Mouse (Mus musculus) intestine, embryonic 14.5 days (tissue): ENCODE measurements around the gene Vps45. TPM values are rescaled to one million over a fixed set of nuclear protein-coding genes. Genes with fewer than 3 reads are reported as not detected.
"Not testable (repeated sequence)": the region's sequence is repeated elsewhere in the genome, so short reads cannot be mapped to it uniquely, and the experiment has no call there.

Experiments
- ATAC-seq: fragments of 200-750 bp; cut with Nextera tagmentation; replicated peaks from 2 replicates; pipeline ENCODE4 v1.8.0; 2017; ENCODE audit warnings: low read depth, moderate number of reproducible peaks, moderate TSS enrichment, moderate library complexity; ENCODE audit not compliant: low FRiP score, low TSS enrichment
- DNase-seq: peaks from one replicate; pipeline ENCODE4 v3.0.0-alpha.2; 2018; ENCODE audit warnings: low spot score
- H3K27ac ChIP-seq: fragments of 300-500 bp; sonication (generic); 2 replicates; pipeline ENCODE4 v1.5.1; 2014; ENCODE audit warnings: low read depth, mild to moderate bottlenecking, control low read depth
- H3K27me3 ChIP-seq: fragments of 300-500 bp; sonication (generic); replicated peaks from 2 replicates; pipeline ENCODE4 v1.6.1; 2014; ENCODE audit warnings: low read length, control low read depth; ENCODE audit not compliant: control insufficient read depth, insufficient read depth
- H3K36me3 ChIP-seq: fragments of 300-500 bp; sonication (generic); 2 replicates; pipeline ENCODE4 v1.6.1; 2014; ENCODE audit warnings: low read length, control low read depth; ENCODE audit not compliant: control insufficient read depth, insufficient read depth
- H3K4me1 ChIP-seq: fragments of 300-500 bp; sonication (generic); replicated peaks from 2 replicates; pipeline ENCODE4 v1.6.1; 2014; ENCODE audit warnings: low read length, control low read depth, mixed read lengths; ENCODE audit not compliant: control insufficient read depth, insufficient read depth
- H3K4me2 ChIP-seq: fragments of 300-500 bp; sonication (generic); 2 replicates; pipeline ENCODE4 v1.6.1; 2014; ENCODE audit warnings: low read length
- H3K4me3 ChIP-seq: fragments of 300-500 bp; sonication (generic); 2 replicates; pipeline ENCODE4 v1.5.1; 2014; ENCODE audit warnings: low read depth, low read length, control low read depth, mixed read lengths
- H3K9ac ChIP-seq: fragments of 300-500 bp; sonication (generic); 2 replicates; pipeline ENCODE4 v1.6.1; 2014; ENCODE audit warnings: mild to moderate bottlenecking, low read length
- H3K9me3 ChIP-seq: fragments of 300-500 bp; sonication (generic); 2 replicates; pipeline ENCODE4 v1.6.1; 2016; ENCODE audit warnings: low read length, control low read depth; ENCODE audit not compliant: control insufficient read depth
- WGBS: fragments of 180-500 bp; shearing (Covaris S2); extraction: QIAGEN DNeasy Blood & Tissue Kit; methylation state at CpG from one replicate; pipeline ENCODE4 v1.1.7; 2014; 5-methylcytosine and 5-hydroxymethylcytosine counted together
- polyA plus RNA-seq: library from polyadenylated mRNA; unstranded; fragments of >200 nt; fragmentation: Nextera tagmentation; extraction: Ambion mirVana; gene quantifications from 2 replicates; pipeline ENCODE4 v1.2.1, GENCODE M21; 2014

The Vps45 gene
- polyA plus RNA-seq, 1 experiment from 2014 or later = 20.6 TPM

DNA sequence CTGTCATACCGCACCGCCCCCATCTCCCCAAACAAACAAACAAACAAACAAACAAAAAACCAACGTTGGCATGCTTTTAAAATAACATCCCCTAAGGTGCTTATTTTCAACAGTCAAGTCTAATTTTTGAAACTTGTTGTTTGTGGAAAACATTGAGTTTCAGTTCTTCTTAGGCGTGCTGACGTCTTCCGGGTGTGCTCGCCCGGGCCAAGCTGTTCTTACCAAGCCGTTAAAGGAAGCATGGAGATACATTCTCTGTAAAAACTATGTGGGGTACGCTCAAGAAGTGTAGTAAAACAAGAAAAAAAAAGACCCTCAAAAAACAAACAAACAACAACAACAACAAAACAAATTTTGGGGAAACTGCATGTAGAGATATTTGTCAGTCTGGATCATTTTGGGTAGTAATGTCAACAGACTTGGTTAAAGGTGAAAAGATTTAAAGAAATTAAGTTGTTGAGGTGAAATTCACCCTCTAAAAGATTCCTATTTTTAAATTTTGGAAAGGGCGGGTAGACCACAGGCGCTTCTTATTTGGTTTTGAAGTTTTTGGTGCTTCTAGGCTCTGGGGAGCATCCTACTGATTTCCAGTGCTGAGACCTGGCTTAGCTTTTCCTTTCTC lies 85.9 kb downstream of the Vps45 start:
- peak overlapping the region; percentile 26 for H3K4me3 ChIP-seq
- no peaks in the 10 kb centered on the region for H3K36me3 ChIP-seq
- ATAC-seq = no peak
- H3K9me3 ChIP-seq = no peaks in the 10 kb centered on the region
- H3K9ac ChIP-seq = peak overlapping the region; percentile 48
- peaks cover 8% of the 10 kb centered on the region; the same call in 1 of the 2 replicates for H3K4me1 ChIP-seq
- DNase-seq = no peak
- H3K4me2 ChIP-seq = peak overlapping the region; percentile 68
- WGBS = 78% methylated on average over 12 of the region's 12 CpGs
- peak overlapping the region; percentile 51; the same call in 1 of the 2 replicates for H3K27ac ChIP-seq
- peaks cover 16% of the 10 kb centered on the region for H3K27me3 ChIP-seq

- H3K4me3 ChIP-seq, H3K9me3 ChIP-seq, H3K36me3 ChIP-seq, H3K27ac ChIP-seq, H3K4me2 ChIP-seq, H3K4me1 ChIP-seq, ATAC-seq, H3K9ac ChIP-seq, DNase-seq: not testable (repeated sequence)
- H3K27me3 ChIP-seq = peaks cover 16% of the 10 kb centered on the region
- 65% methylated on average over 4 of the region's 7 CpGs for WGBS
These were observed 87.6 kb downstream of the Vps45 start for GRCm38 (mm10) chr3:95970661-95971060.

DNA sequence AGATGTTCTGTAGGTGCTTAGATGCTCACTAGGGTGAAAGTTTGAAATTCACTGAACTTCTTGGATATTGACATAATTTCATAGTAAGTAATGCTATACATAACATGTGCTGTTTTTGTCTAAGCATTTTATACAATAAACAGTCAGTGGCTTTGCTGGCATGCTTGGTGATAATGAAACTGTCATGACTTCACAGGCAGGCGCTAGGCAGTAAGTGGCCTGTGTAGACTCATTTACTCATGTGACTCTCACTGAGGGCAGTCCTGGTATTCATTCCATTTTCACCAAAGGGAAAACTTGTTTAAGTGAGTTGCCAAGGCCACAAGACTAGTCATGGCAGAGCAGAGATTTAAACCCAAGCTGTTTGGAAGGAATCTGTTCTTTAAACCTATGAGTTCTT lies 89.0 kb downstream of the Vps45 start:
- no peak for DNase-seq
- Histone ChIP-seq H3K36me3 (no peaks in the 10 kb centered on the region), H3K9me3 (no peaks in the 10 kb centered on the region), H3K4me2 (no peak overlapping the region), H3K27me3 (peaks cover 15% of the 10 kb centered on the region), H3K4me3 (no peak overlapping the region), H3K4me1 (peaks cover 8% of the 10 kb centered on the region), H3K9ac (no peak overlapping the region), H3K27ac (no peak overlapping the region)
- 83% methylated on average over 1 of the region's 1 CpGs for WGBS
- ATAC-seq = no peak

- no peak for ATAC-seq
- Histone ChIP-seq H3K4me1 (no peaks in the 10 kb centered on the region; the same call in 1 of the 2 replicates), H3K27ac (no peak overlapping the region), H3K9me3 (no peaks in the 10 kb centered on the region), H3K36me3 (no peaks in the 10 kb centered on the region), H3K27me3 (no peaks in the 10 kb centered on the region), H3K4me3 (no peak overlapping the region), H3K9ac (no peak overlapping the region), H3K4me2 (peak overlapping the region; percentile 22; the same call in 1 of the 2 replicates)
- WGBS = 8% methylated on average over 7 of the region's 7 CpGs
- peak; percentile 59 for DNase-seq
These were observed 92.5 kb downstream of the Vps45 start for GRCm38 (mm10) chr3:95965518-95966451.

DNA sequence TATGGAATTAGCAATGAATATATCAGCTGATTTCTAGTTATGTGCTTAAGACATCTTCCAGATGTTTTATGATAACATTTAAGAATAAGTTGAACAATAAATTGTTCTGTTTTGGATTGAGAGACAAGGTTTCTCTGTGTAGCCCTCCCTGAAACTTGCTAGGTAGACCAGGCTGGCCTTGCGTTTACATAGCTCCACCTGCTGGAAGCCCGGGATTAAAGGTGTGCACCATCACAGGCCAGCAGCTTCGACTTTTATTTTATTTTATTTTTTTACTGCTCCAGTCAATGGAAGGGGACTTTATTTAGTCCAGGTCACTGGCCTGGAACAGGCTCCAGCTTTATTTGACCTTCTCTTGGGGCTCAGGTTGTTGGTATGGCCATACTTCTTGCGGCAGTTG lies 94.6 kb downstream of the Vps45 start:
- ATAC-seq (no peak), DNase-seq (no peak)
- no peak overlapping the region for H3K27ac ChIP-seq
- H3K4me1 ChIP-seq = no peaks in the 10 kb centered on the region; the same call in 1 of the 2 replicates
- H3K4me3 ChIP-seq = no peak overlapping the region
- H3K4me2 ChIP-seq = no peak overlapping the region
- no peaks in the 10 kb centered on the region for H3K9me3 ChIP-seq
- no peak overlapping the region for H3K9ac ChIP-seq
- no peaks in the 10 kb centered on the region for H3K27me3 ChIP-seq
- H3K36me3 ChIP-seq = no peaks in the 10 kb centered on the region
- WGBS = 46% methylated on average over 4 of the region's 4 CpGs

DNA sequence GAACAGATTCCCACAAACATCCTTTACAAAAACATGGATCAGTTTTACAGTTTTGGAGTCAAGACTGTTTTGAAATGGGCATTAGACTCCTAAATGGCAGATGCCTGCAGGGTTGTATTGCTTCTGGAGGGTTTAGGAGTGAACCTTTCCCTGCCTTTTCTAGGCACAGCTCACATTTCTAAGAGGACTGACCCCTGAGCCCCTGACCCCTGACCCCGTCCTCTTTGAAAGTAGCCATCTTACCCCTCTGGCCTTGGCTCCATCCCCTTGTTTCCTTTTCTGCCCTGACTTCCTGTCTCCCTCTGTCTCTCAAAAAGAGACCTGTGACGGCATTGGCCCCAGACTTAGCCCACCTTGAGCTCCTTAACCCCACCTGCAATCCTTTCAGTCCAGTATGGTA lies 95.0 kb downstream of the Vps45 start:
- WGBS = 29% methylated on average over 2 of the region's 2 CpGs

DNA sequence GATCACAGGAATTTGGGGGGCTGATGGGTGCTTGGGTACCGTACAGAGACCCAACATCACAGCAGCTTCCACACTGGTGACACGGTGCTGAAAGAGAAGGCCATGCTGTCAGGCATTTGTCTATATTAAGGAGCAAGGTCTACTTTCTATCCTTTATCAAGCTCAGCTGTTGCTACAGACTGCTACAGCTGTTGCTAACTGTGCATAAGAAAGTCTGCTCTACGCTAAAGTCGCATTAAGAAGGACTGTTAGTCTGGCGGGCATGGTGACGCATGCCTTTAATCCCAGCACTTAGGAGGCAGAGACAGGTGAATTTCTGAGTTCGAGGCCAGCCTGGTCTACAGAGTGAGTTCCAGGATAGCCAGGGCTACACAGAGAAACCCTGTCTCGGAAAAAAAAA lies 96.1 kb downstream of the Vps45 start:
- DNase-seq, ATAC-seq: not testable (repeated sequence)

More for the DNA sequence above, 95.0 kb downstream of the Vps45 start:
- no peak overlapping the region for H3K9ac ChIP-seq
- H3K4me2 ChIP-seq = no peak overlapping the region
- H3K9me3 ChIP-seq = no peaks in the 10 kb centered on the region
- H3K27me3 ChIP-seq = no peaks in the 10 kb centered on the region
- no peak for DNase-seq
- ATAC-seq = no peak
- no peak overlapping the region for H3K4me3 ChIP-seq
- no peaks in the 10 kb centered on the region; the same call in 1 of the 2 replicates for H3K4me1 ChIP-seq
- no peak overlapping the region for H3K27ac ChIP-seq
- H3K36me3 ChIP-seq = no peaks in the 10 kb centered on the region

GRCm38 (mm10) chr3:95959807-95960206 lies 98.5 kb downstream of the Vps45 start:
- Histone ChIP-seq H3K27me3 (no peaks in the 10 kb centered on the region), H3K4me1 (no peaks in the 10 kb centered on the region)

More for the DNA sequence above, 96.1 kb downstream of the Vps45 start:
- 81% methylated on average over 8 of the region's 8 CpGs for WGBS
- H3K9ac ChIP-seq, H3K9me3 ChIP-seq, H3K4me3 ChIP-seq, H3K27me3 ChIP-seq, H3K4me1 ChIP-seq, H3K27ac ChIP-seq, H3K36me3 ChIP-seq, H3K4me2 ChIP-seq: not testable (repeated sequence)

More at GRCm38 (mm10) chr3:95959807-95960206, 98.5 kb downstream of the Vps45 start:
- no peak for DNase-seq
- Histone ChIP-seq H3K9me3 (no peaks in the 10 kb centered on the region), H3K27ac (no peak overlapping the region), H3K4me2 (no peak overlapping the region), H3K4me3 (no peak overlapping the region), H3K36me3 (no peaks in the 10 kb centered on the region), H3K9ac (no peak overlapping the region)
- ATAC-seq = no peak
- WGBS = 96% methylated on average over 1 of the region's 1 CpGs
